Mouse (Mus musculus) midbrain, embryonic 10.5 days (tissue): ENCODE data around the gene Spint5. TPM values are rescaled to one million over a fixed set of nuclear protein-coding genes. Genes with fewer than 3 reads are reported as not detected.
A peak's percentile ranks its signal among the peaks of the same experiment; 100 is the strongest.

Experiments used
- DNase-seq: peaks from one replicate; pipeline ENCODE4 v3.0.0-alpha.2; 2017; ENCODE audit warnings: low spot score
- H3K27ac ChIP-seq: fragments of 300-500 bp; sonication (generic); replicated peaks from 2 replicates; pipeline ENCODE4 v1.5.1; 2016; ENCODE audit warnings: mild to moderate bottlenecking
- H3K27me3 ChIP-seq: fragments of 300-500 bp; sonication (generic); 2 replicates; pipeline ENCODE4 v1.6.1; 2016; ENCODE audit warnings: low read depth, mild to moderate bottlenecking; ENCODE audit not compliant: poor library complexity, severe bottlenecking
- H3K36me3 ChIP-seq: fragments of 300-500 bp; sonication (generic); 2 replicates; pipeline ENCODE4 v1.6.1; 2016; ENCODE audit warnings: mild to moderate bottlenecking, moderate library complexity
- H3K4me1 ChIP-seq: fragments of 300-500 bp; sonication (generic); 2 replicates; pipeline ENCODE4 v1.6.1; 2016
- H3K4me3 ChIP-seq: fragments of 300-500 bp; sonication (generic); 2 replicates; pipeline ENCODE4 v1.5.1; 2016; ENCODE audit warnings: mild to moderate bottlenecking, moderate library complexity
- H3K9me3 ChIP-seq: fragments of 300-500 bp; sonication (generic); replicated peaks from 2 replicates; pipeline ENCODE4 v1.6.1; 2016; ENCODE audit warnings: mild to moderate bottlenecking
- WGBS: fragments of 180-500 bp; shearing (Covaris S2); methylation state at CpG from one replicate; pipeline ENCODE4 v1.1.7; 2016; 5-methylcytosine and 5-hydroxymethylcytosine counted together
- polyA plus RNA-seq: library from polyadenylated mRNA; unstranded; fragments of >200 nt; fragmentation: Nextera tagmentation; extraction: Ambion mirVana; gene quantifications from 2 replicates; pipeline ENCODE4 v1.2.1, GENCODE M21; 2016

The Spint5 gene
- polyA plus RNA-seq, 1 experiment from 2014 or later = not detected

DNA sequence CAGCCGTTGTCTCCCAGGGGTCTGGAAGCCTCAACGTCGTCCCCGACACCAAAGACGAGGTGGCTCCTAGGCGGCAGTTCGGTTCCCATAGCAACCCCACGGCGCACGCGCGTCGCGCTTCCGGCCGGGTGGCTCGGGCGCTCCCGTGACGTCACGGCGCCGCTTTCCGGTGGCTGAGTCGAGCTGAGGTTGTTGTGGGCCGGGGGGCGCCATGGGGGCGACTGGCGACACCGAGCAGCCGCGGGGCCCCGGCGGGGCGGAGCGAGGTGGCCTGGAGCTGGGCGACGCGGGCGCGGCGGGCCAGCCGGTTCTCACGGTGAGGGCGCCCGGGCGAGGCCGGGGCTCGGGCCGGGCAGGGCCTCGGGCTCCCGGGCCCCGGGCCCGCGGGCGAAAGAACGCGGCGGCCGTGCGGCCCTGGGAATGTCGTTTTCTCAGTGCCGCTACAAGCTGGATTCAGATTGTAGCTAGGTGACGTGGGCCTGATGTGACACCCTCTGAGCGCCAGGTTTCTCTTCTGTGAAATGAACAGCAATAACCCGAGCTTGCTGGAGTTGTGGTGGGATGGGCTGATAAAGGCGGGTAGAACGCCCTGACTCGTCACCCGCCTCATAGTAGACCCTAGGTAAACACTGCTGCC, 30.9 kb downstream of the Spint5 start, which contains the start of the genes Wfdc3 and Dnttip1:
Gene Wfdc3, minus strand, starts transcription at position 89 of the 637 bp plus-strand sequence.
Gene Dnttip1, plus strand, starts transcription at position 141 of the 637 bp plus-strand sequence.
- H3K36me3 ChIP-seq = peaks cover 37% of the 10 kb centered on the region
- H3K4me3 ChIP-seq = peak within 1 kb of the TSS; percentile 92
- H3K4me1 ChIP-seq = peaks cover 29% of the 10 kb centered on the region
- peaks cover 4% of the 10 kb centered on the region for H3K27me3 ChIP-seq
- peak; percentile 94 for DNase-seq
- 1% methylated on average over 70 of the region's 70 CpGs for WGBS
- H3K27ac ChIP-seq = peak within 1 kb of the TSS; percentile 93
- no peaks in the 10 kb centered on the region for H3K9me3 ChIP-seq

DNA sequence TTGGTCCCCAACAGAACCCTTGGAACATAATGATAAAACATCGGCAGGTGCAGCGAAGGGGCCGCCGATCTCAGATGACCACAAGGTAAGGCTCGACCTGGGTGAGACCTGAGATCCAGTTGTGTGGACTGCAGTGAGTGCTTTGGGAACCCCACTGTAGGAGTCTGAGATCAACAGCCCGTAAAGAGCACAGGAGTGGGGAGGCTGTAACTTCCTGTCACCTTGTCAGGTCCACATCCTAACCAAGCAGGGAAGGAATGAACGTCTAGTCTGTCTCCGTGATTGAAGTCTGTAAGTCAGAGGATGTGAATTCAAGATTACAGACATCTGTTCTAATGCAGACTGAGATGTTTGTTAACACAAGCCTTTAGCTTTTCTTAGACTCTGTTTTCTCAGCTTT, 31.6 kb downstream of the Spint5 start:
- peak overlapping the region; percentile 92 for H3K4me3 ChIP-seq
- H3K36me3 ChIP-seq = peaks cover 45% of the 10 kb centered on the region
- peaks cover 4% of the 10 kb centered on the region for H3K27me3 ChIP-seq
- H3K4me1 ChIP-seq = peaks cover 29% of the 10 kb centered on the region
- 0 out of 2 replicates have a peak overlapping the region, but pooled peaks have one; percentile 93 for H3K27ac ChIP-seq
- no peaks in the 10 kb centered on the region for H3K9me3 ChIP-seq
- 63% methylated on average over 8 of the region's 8 CpGs for WGBS
- no peak for DNase-seq

DNA sequence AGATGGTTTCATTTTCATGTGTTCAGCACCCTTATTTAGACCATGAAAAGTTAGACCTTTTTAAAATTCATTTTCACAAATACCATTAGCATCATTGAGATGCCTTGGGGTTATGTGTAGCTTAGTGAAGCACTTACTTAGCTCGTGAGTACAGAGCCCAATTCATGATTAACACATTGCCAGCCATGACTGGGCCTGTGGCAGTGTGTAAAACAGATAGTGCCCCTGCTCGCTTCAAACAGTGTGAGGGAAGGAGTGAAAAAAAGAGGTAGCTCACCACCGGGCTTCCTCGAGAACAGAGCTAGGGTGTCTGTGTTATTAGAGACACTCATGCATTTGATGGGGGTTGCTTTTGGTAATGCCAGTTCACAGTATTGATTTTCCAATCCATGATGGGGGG, 33.1 kb downstream of the Spint5 start:
- no peak overlapping the region for H3K4me3 ChIP-seq
- H3K27me3 ChIP-seq = peaks cover 4% of the 10 kb centered on the region
- DNase-seq = no peak
- WGBS = 88% methylated on average over 4 of the region's 4 CpGs
- H3K36me3 ChIP-seq = peaks cover 60% of the 10 kb centered on the region
- H3K27ac ChIP-seq = no peak overlapping the region
- H3K4me1 ChIP-seq = peaks cover 29% of the 10 kb centered on the region
- no peaks in the 10 kb centered on the region for H3K9me3 ChIP-seq

DNA sequence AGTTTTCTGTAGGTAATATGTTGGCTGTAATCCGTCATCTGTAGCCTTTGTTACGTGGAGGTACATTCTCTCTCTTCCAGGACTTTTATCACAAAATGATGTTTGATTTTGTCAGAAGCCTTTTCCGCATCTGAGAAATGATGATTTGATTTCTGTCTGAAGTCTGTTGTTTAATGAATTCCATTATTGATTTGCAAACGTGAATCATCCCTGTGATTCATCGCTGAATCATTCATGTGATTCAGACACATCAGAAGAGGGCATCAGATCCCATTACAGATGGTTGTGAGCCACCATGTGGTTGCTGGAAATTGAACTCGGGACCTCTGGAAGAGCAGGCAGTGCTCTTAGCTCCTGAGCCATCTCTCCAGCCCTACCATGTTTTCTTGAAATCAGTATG, 33.9 kb downstream of the Spint5 start:
- 89% methylated on average over 6 of the region's 6 CpGs for WGBS
- Histone ChIP-seq H3K36me3 (peaks cover 68% of the 10 kb centered on the region), H3K4me3 (no peak overlapping the region), H3K27me3 (no peaks in the 10 kb centered on the region), H3K9me3 (no peaks in the 10 kb centered on the region), H3K4me1 (peaks cover 29% of the 10 kb centered on the region), H3K27ac (no peak overlapping the region)
- DNase-seq = no peak

DNA sequence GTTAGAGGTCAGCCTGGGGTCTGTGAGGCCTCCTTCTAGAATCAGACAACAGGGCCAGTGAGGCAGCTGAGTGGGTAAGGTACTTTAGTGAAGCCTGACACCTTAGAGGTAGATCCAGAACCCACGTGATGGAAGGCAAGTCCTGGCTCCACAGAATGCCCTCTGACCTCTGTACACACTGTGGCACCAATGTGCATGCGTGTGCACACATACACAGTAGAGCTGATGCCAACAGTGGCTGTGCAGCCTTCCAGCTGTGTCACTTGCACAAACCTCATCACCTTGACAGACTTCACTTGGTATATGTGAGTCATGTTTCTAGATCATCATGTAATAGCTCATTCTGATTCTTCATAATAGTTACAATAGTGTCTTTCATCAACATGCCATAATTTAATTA, 37.3 kb downstream of the Spint5 start:
- no peak for DNase-seq

DNA sequence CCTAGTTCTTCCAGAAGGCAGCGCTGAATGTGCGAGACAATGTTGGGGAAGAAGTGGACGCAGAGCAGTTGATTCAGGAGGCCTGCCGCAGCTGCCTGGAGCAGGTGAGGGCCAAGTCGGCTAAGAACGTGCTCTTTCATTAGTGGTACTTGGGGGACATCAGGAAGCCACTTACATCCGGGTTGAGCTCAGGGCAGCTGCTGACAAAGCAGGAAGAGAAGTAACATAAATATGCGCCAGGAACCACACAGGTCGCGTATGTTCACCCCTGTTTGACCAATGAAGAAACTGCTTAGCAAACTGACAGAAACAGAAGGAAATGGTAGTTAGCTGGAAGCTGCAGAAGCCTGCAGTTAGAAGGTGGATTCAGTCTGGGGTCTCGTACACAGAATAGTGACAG, 39.0 kb downstream of the Spint5 start:
- H3K4me1 ChIP-seq = no peaks in the 10 kb centered on the region
- no peak for DNase-seq
- H3K36me3 ChIP-seq = peaks cover 100% of the 10 kb centered on the region
- 93% methylated on average over 11 of the region's 11 CpGs for WGBS
- no peak overlapping the region for H3K27ac ChIP-seq
- H3K4me3 ChIP-seq = no peak overlapping the region
- no peaks in the 10 kb centered on the region for H3K9me3 ChIP-seq
- H3K27me3 ChIP-seq = no peaks in the 10 kb centered on the region

More for the DNA sequence above, 37.3 kb downstream of the Spint5 start:
- H3K27me3 ChIP-seq = no peaks in the 10 kb centered on the region
- H3K4me3 ChIP-seq = no peak overlapping the region
- peaks cover 100% of the 10 kb centered on the region for H3K36me3 ChIP-seq
- 94% methylated on average over 2 of the region's 2 CpGs for WGBS
- no peaks in the 10 kb centered on the region for H3K9me3 ChIP-seq
- H3K4me1 ChIP-seq = peaks cover 8% of the 10 kb centered on the region
- H3K27ac ChIP-seq = no peak overlapping the region

DNA sequence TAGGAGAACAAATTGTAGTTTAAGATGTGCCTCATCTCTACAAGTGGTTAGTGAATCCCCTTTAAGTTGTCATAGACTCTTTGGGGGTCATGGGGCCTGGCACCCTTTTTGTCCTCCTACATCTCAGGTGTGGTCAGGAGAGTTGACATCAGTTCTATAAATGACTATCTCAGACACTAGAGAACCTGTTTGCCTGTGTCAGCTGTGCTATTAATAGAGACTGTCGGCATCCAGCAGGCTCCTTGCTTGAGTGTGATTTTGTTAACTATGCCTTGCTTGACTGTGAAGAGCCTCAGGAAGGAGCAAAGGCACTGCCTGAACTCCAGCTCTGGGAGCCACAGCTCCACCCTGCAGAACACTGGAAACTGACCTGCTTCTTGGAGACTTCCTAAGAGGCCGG, 39.7 kb downstream of the Spint5 start:
- WGBS = 97% methylated on average over 2 of the region's 2 CpGs
- Histone ChIP-seq H3K9me3 (no peaks in the 10 kb centered on the region), H3K27me3 (no peaks in the 10 kb centered on the region), H3K4me1 (no peaks in the 10 kb centered on the region), H3K4me3 (no peak overlapping the region), H3K36me3 (peaks cover 100% of the 10 kb centered on the region), H3K27ac (no peak overlapping the region)
- no peak for DNase-seq

DNA sequence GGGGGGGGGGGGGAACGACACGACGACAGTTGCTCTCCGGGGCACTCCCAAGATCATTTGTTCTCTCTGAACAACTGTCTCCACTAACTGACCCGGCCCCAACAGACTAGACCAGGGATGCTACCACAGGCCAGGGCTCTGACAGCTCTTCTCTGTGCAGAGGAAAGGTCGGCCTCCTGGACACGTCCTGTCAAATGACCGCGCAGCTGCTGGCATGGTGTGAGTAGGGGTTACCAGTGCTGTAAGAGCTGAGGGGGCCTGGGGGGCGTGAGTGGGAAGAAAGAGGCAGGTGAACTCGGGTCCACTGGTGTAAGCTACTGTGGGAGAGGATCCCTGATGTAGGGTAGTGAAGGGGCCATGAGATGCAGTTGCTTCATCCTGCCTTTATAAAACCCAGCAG, 42.7 kb downstream of the Spint5 start:
- no peak overlapping the region for H3K27ac ChIP-seq
- H3K27me3 ChIP-seq = no peaks in the 10 kb centered on the region
- no peak overlapping the region for H3K4me3 ChIP-seq
- no peaks in the 10 kb centered on the region for H3K4me1 ChIP-seq
- WGBS = 96% methylated on average over 8 of the region's 11 CpGs
- no peak for DNase-seq
- no peaks in the 10 kb centered on the region for H3K9me3 ChIP-seq
- H3K36me3 ChIP-seq = peaks cover 100% of the 10 kb centered on the region

DNA sequence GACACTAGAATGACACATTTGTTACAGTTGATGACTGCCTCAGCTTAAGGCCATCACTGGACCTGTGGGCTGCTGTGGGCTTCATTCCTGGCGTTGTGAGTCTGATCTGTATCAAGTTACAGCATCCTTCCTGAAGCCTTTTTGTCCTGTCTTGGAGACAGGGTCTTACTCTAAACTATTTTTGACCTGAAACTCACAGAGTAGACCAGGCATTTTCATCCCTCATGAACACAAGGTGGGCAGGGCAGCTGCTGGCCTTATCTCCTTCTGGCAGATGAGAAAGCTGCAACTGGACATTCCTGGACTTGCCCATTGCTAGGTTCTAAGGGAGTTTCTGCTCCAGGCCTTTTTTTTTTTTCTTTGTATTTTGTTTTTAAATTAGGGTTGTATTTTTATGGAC, 43.6 kb downstream of the Spint5 start:
- H3K27ac ChIP-seq = no peak overlapping the region
- H3K36me3 ChIP-seq = peaks cover 100% of the 10 kb centered on the region
- H3K4me1 ChIP-seq = no peaks in the 10 kb centered on the region
- 74% methylated on average over 1 of the region's 1 CpGs for WGBS
- H3K27me3 ChIP-seq = no peaks in the 10 kb centered on the region
- no peaks in the 10 kb centered on the region for H3K9me3 ChIP-seq
- H3K4me3 ChIP-seq = no peak overlapping the region
- DNase-seq = no peak

DNA sequence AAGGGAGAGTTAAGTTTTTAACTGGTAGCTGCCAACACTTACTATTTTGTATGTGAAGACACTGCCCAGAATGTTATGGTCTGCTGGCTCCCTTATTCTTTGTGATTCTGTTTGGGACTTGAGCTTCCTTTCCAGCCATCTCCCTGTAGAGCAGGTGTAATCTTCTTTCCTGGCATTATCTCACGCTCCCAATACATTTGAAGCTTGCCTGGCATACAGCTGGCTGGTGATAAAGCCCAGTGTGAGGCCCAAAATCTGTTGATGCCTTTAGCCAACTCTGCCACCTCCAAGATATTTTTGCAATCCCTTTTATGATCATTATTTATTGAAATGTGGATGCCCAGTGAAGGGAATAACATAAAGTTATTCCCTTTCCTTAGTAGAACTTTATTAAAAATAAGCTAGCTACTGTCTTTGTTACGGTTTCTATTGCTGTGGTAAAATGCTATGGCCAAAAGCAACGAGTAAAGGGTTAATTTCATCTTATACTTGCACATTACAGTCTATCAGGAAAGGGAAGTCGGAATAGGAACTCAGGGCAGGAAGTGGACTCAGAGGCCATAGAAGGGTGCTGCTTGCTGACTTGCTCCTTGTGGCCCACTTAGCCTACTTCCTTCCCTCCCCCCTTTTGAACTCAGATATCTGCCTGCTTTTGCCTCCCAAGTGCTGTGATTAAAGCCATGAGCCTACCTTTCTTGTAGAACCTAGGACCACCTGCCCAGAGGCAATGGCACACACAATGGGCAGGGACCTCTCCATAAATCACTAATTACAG, 45.1 kb downstream of the Spint5 start:
- DNase-seq = no peak
- H3K27ac ChIP-seq = no peak overlapping the region
- H3K4me1 ChIP-seq = no peaks in the 10 kb centered on the region
- no peaks in the 10 kb centered on the region for H3K9me3 ChIP-seq
- H3K4me3 ChIP-seq = no peak overlapping the region
- peaks cover 95% of the 10 kb centered on the region for H3K36me3 ChIP-seq
- 92% methylated on average over 4 of the region's 4 CpGs for WGBS
- no peaks in the 10 kb centered on the region for H3K27me3 ChIP-seq

DNA sequence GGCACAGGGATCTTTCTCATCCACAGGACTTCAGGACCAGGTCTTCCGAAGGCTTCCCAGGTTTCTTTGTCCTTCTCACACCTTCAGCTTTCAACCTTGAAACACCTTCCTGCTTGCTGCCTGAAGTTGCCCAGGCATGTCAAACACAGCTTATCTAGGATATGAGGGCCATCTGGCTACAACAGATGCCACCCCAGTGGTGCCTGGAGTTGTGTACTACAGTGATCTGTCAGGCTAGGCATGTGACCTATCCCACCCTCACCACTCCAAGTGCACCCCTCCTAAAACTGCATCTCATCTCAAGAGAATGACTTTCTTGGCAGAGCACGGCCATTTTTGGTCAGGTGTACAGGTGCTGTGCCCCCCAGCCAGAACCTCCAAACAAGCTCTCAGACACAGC, 46.4 kb downstream of the Spint5 start:
- Histone ChIP-seq H3K4me1 (no peaks in the 10 kb centered on the region), H3K27ac (no peak overlapping the region), H3K27me3 (no peaks in the 10 kb centered on the region), H3K9me3 (no peaks in the 10 kb centered on the region), H3K36me3 (peaks cover 95% of the 10 kb centered on the region), H3K4me3 (no peak overlapping the region)
- 88% methylated on average over 2 of the region's 2 CpGs for WGBS
- no peak for DNase-seq

DNA sequence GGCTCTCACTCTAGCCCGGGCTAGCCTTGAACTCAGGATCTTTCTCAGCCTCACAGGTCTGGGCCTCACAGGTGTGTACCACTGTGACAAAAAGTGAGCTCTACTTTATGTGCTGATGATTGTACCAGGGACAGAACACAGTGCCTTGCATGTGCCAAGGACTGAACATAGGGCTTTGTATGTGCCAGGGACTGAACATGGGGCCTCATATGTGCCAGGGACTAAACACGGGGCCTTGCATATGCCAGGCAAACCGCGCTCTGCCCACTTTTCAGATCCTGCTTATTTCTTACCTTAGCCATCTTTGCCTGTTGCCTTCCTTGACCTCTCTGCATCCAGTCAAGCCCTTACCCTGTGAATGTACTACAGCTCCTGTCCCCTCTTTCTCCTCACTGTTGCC, 46.9 kb downstream of the Spint5 start:
- no peak for DNase-seq
- H3K4me3 ChIP-seq = no peak overlapping the region
- H3K4me1 ChIP-seq = no peaks in the 10 kb centered on the region
- no peaks in the 10 kb centered on the region for H3K27me3 ChIP-seq
- no peak overlapping the region for H3K27ac ChIP-seq
- WGBS = 99% methylated on average over 4 of the region's 4 CpGs
- peaks cover 95% of the 10 kb centered on the region for H3K36me3 ChIP-seq
- H3K9me3 ChIP-seq = no peaks in the 10 kb centered on the region

DNA sequence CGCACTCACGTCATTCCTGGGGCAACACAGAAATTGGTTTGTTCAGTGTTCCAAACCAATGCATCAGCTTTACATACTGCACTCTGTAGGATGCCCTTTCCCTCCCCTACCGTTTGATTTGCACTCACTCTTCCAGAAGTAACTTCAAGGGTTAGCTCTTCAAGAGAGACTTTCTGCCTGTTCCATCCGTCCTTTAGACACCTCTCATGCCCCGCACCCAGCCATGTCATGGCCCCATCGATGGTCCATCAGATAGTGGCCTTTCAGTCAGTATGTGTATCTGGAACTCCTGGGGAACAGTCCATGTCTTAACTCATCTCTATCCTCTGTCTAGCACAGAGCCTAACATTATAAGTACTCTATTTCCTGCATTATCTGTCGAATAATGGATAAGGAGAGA, 47.5 kb downstream of the Spint5 start:
- peaks cover 95% of the 10 kb centered on the region for H3K36me3 ChIP-seq
- H3K27me3 ChIP-seq = no peaks in the 10 kb centered on the region
- 91% methylated on average over 7 of the region's 7 CpGs for WGBS
- no peaks in the 10 kb centered on the region for H3K4me1 ChIP-seq
- no peaks in the 10 kb centered on the region for H3K9me3 ChIP-seq
- no peak overlapping the region for H3K27ac ChIP-seq
- no peak overlapping the region for H3K4me3 ChIP-seq
- DNase-seq = no peak
